Mouse (Mus musculus) heart, postnatal 14 days (tissue): ENCODE results near the gene Cmip. TPM values are rescaled to one million over a fixed set of nuclear protein-coding genes. Genes with fewer than 3 reads are reported as not detected.

Experiments
- microRNA-seq, 2 experiments: library from miRNA; unstranded; fragments of <30 nt; microRNA quantifications; one replicate each; pipeline ENCODE4 v1.2.0; 2021 to 2022
- total RNA-seq, 2 experiments: library from RNA; stranded (reverse); gene quantifications; 2 replicates each; pipeline ENCODE4 v1.2.3; 2021

Cmip gene
- total RNA-seq, 2 experiments from 2014 or later: 29.5 to 30.9 TPM

Small RNA genes within 50 kb of the gene (microRNA-seq; reads per million reads assigned to microRNA genes)
- gene Mir7077: 0 to 0.24 reads per million in 2 experiments
- 0 to 0.24 reads per million in 2 experiments for gene Mir7078

Other genes starting within 250 kb of the Cmip start
- gene Pkd1l2, start 174.6 kb upstream of the Cmip start, total RNA-seq: not detected
- not detected for gene Bco1, start 161.2 kb upstream of the Cmip start, total RNA-seq
- 1 to 10 TPM; 6.0 to 6.3 TPM for gene Gan, start 98.9 kb upstream of the Cmip start, total RNA-seq
- 1 to 10 TPM; 6.7 to 9.2 TPM for gene Plcg2, start 241.2 kb downstream of the Cmip start, total RNA-seq